In genomic region chr14:79517185-79517740, GRCm38 (mm10) we compare ENCODE assay signal across 12 mouse cellular contexts. TPM values are rescaled to one million over a fixed set of nuclear protein-coding genes. Genes with fewer than 3 reads are reported as not detected.
DNase-seq lines count a peak whose midpoint lies in the region; ATAC-seq and TF ChIP-seq lines count a peak whose summit lies in the region.
"Had no signal": no experiment of that assay in that cellular context is flagged by ENCODE, and none has a peak within 500 bp of the region (broad histone marks: within the 10 kb centered on the region; RNA-seq: fewer than 3 reads in every experiment).

No protein-coding gene starts in this region.

- no peak overlapping the region for H3K9ac ChIP-seq in kidney, postnatal 0 days (ENCODE audit: low read depth, low read length)
- peak overlapping the region; percentile 84 for H3K9ac ChIP-seq in MEL (ENCODE audit: control insufficient read depth, low read depth, low read length, poor library complexity, severe bottlenecking)
- peak overlapping the region; percentile 62 for H3K9ac ChIP-seq in liver, embryonic 13.5 days
- no peak overlapping the region for H3K9ac ChIP-seq in midbrain, embryonic 16.5 days (ENCODE audit: low read depth, low read length)

- TF ChIP-seq POLR2A in kidney, adult 2 months (IDR thresholded peaks at IDR 0.05; ENCODE audit: low read depth, low read length): no peak
- TF ChIP-seq POLR2A in MEL (IDR thresholded peaks at IDR 0.05; ENCODE audit: control insufficient read depth in 1 of 2, insufficient read depth in 1 of 2, low read depth in 1 of 2, low read length in 2 of 2, poor library complexity in 1 of 2): no peak

- peaks cover 47% of the 10 kb centered on the region for H3K79me2 ChIP-seq in MEL (ENCODE audit: control insufficient read depth, insufficient read depth, low read length, poor library complexity)

- H3K27ac ChIP-seq in kidney, postnatal 0 days: no peak overlapping the region
- H3K27ac ChIP-seq in kidney, adult 2 months (ENCODE audit: insufficient read depth, low read depth, low read length): no peak overlapping the region
- peak overlapping the region; percentile 97 for H3K27ac ChIP-seq in MEL (ENCODE audit: control insufficient read depth, low read depth, low read length)
- H3K27ac ChIP-seq in liver, embryonic 13.5 days: peak overlapping the region; percentile 79
- no peak overlapping the region for H3K27ac ChIP-seq in midbrain, embryonic 16.5 days (ENCODE audit: low read length)

- H3K9me3 ChIP-seq in kidney, postnatal 0 days (replicated peaks; ENCODE audit: low read length): no peaks in the 10 kb centered on the region
- no peaks in the 10 kb centered on the region for H3K9me3 ChIP-seq in MEL (replicated peaks; ENCODE audit: insufficient read depth, low read length)
- H3K9me3 ChIP-seq in liver, embryonic 13.5 days (replicated peaks): no peaks in the 10 kb centered on the region
- H3K9me3 ChIP-seq in midbrain, embryonic 16.5 days (replicated peaks; ENCODE audit: control insufficient read depth, low read length, poor library complexity, severe bottlenecking): no peaks in the 10 kb centered on the region

- H3K4me1 ChIP-seq in kidney, postnatal 0 days (replicated peaks; ENCODE audit: insufficient read depth, low read length): peaks cover 11% of the 10 kb centered on the region; the same call in 1 of the 2 replicates
- H3K4me1 ChIP-seq in kidney, adult 2 months (ENCODE audit: control insufficient read depth, insufficient read depth, low read length): peaks cover 40% of the 10 kb centered on the region
- peaks cover 22% of the 10 kb centered on the region in 2 experiments for H3K4me1 ChIP-seq in MEL (ENCODE audit: control insufficient read depth in 1 of 2, insufficient read depth in 2 of 2, low read length in 2 of 2)
- H3K4me1 ChIP-seq in liver, embryonic 13.5 days (replicated peaks): peaks cover 67% of the 10 kb centered on the region
- no peaks in the 10 kb centered on the region for H3K4me1 ChIP-seq in midbrain, embryonic 16.5 days (ENCODE audit: control insufficient read depth, insufficient read depth, low read length)

- no peak for TF ChIP-seq RAD21 in MEL (IDR thresholded peaks at IDR 0.05; ENCODE audit: low read depth, low read length)

- DNase-seq in kidney, postnatal 0 days (ENCODE audit: low spot score): no peak
- no peak for DNase-seq in kidney, adult 2 months
- DNase-seq in A20 (ENCODE audit: low read depth, low spot score) (peak; percentile 54), MEL (ENCODE audit: low read depth, low spot score) (no peak)
- DNase-seq in liver, embryonic 13.5 days: no peak
- no peak for DNase-seq in right cerebral cortex, postnatal 25 days
- no peak for DNase-seq in ovary, postnatal 36 days (ENCODE audit: low spot score)
- DNase-seq: cerebellum, postnatal 36 days; kidney, postnatal 4 days had no signal

- H3K36me3 ChIP-seq in kidney, postnatal 0 days (ENCODE audit: insufficient read depth, low read length): no peaks in the 10 kb centered on the region
- no peaks in the 10 kb centered on the region for H3K36me3 ChIP-seq in kidney, adult 2 months (ENCODE audit: control insufficient read depth, insufficient read depth, low read length)
- H3K36me3 ChIP-seq in MEL (ENCODE audit: control insufficient read depth in 1 of 2, insufficient read depth in 2 of 2, low read length in 2 of 2): peaks cover 0 to 33% of the 10 kb centered on the region in 2 experiments; a peak in 2 of 4 replicates
- H3K36me3 ChIP-seq in liver, embryonic 13.5 days: no peaks in the 10 kb centered on the region
- no peaks in the 10 kb centered on the region for H3K36me3 ChIP-seq in midbrain, embryonic 16.5 days (ENCODE audit: control insufficient read depth, insufficient read depth, low read length)

- H3K27me3 ChIP-seq in kidney, postnatal 0 days (ENCODE audit: insufficient read depth, low read length): no peaks in the 10 kb centered on the region
- H3K27me3 ChIP-seq in kidney, adult 2 months (replicated peaks; ENCODE audit: control insufficient read depth, insufficient read depth, low read length): no peaks in the 10 kb centered on the region
- H3K27me3 ChIP-seq in MEL (ENCODE audit: control insufficient read depth in 1 of 2, insufficient read depth in 2 of 2, low read length in 2 of 2): no peaks in the 10 kb centered on the region
- H3K27me3 ChIP-seq in liver, embryonic 13.5 days: no peaks in the 10 kb centered on the region
- H3K27me3 ChIP-seq in midbrain, embryonic 16.5 days (ENCODE audit: control insufficient read depth, insufficient read depth, low read depth, low read length): no peaks in the 10 kb centered on the region

- ATAC-seq in kidney, postnatal 0 days (replicated peaks; ENCODE audit: low FRiP score, low read depth): no peak
- no peak for ATAC-seq in liver, embryonic 13.5 days (ENCODE audit: low read depth)
- ATAC-seq in midbrain, embryonic 16.5 days: no peak
- ATAC-seq: hindbrain, embryonic 16.5 days had no signal

- 80% methylated on average over 8 of the region's 8 CpGs for WGBS in kidney, postnatal 0 days
- 65% methylated on average over 8 of the region's 8 CpGs for WGBS in kidney, adult 2 months
- WGBS in liver, embryonic 13.5 days (ENCODE audit: insufficient replicate concordance): 57% methylated on average over 8 of the region's 8 CpGs
- WGBS in midbrain, embryonic 16.5 days: 93% methylated on average over 8 of the region's 8 CpGs

- no peak for TF ChIP-seq EP300 in MEL (IDR thresholded peaks at IDR 0.05; ENCODE audit: low read depth in 1 of 2, low read length in 2 of 2)

- no peak overlapping the region for H3K4me3 ChIP-seq in kidney, postnatal 0 days (replicated peaks; ENCODE audit: low read depth, low read length)
- no peak overlapping the region for H3K4me3 ChIP-seq in kidney, adult 2 months (ENCODE audit: insufficient read depth, low read depth, low read length)
- H3K4me3 ChIP-seq in MEL (ENCODE audit: control insufficient read depth in 1 of 2, insufficient read depth in 1 of 2, low read depth in 2 of 2, low read length in 2 of 2): peak overlapping the region; percentile 74 to 94
- peak overlapping the region; percentile 44 for H3K4me3 ChIP-seq in liver, embryonic 13.5 days (replicated peaks)
- no peak overlapping the region for H3K4me3 ChIP-seq in midbrain, embryonic 16.5 days (ENCODE audit: low read depth, low read length)

- no peak for TF ChIP-seq CTCF in kidney, postnatal 0 days (IDR thresholded peaks at IDR 0.05; ENCODE audit: low read depth)
- TF ChIP-seq CTCF in kidney, adult 2 months (conservative IDR thresholded peaks at IDR 0.05; ENCODE audit: insufficient read depth, insufficient read length, low read depth, low read length): no peak
- TF ChIP-seq CTCF in MEL (IDR thresholded peaks at IDR 0.05 in 2 of 3, conservative IDR thresholded peaks at IDR 0.05 in 1 of 3; ENCODE audit: control insufficient read depth in 1 of 3, insufficient read depth in 1 of 3, low read depth in 2 of 3, low read length in 3 of 3, poor library complexity in 1 of 3, severe bottlenecking in 1 of 3): no peak

- peak overlapping the region; percentile 33; the same call in 1 of the 2 replicates for H3K4me2 ChIP-seq in kidney, postnatal 0 days (ENCODE audit: low read length)
- H3K4me2 ChIP-seq in liver, embryonic 13.5 days: peak overlapping the region; percentile 71
- no peak overlapping the region for H3K4me2 ChIP-seq in midbrain, embryonic 16.5 days (ENCODE audit: low read length)
- H3K4me2 ChIP-seq: heart, embryonic 11.5 days had no signal

TF ChIP-seq in MEL, 35 proteins besides CTCF, POLR2A, EP300 and RAD21:
- TF ChIP-seq MXI1 (IDR thresholded peaks at IDR 0.05; ENCODE audit: low read depth, low read length): 0 out of 2 replicates have a peak, but pooled peaks have one; percentile 19
- TF ChIP-seq MAZ (IDR thresholded peaks at IDR 0.05; ENCODE audit: low read depth, low read length): no peak

RNA-seq across cellular contexts. Expression of gene Wbp4, which starts 35.9 kb away (rescaled TPM):
- polyA plus RNA-seq in kidney, postnatal 0 days (2015; fragmentation: Nextera tagmentation; extraction: Ambion mirVana): 46.8 and 47.6 TPM in 2 replicates
- polyA plus RNA-seq in kidney, adult 2 months (2012; rRNA removed): 4.7 and 5.0 TPM in 2 replicates
- 14.5 and 15.9 TPM in 2 replicates for total RNA-seq in MEL (2012; rRNA removed)
- polyA plus RNA-seq in MEL (2012; ENCODE audit: insufficient read depth in 1 of 2, insufficient read length in 2 of 2, low read depth in 1 of 2, low replicate concordance in 2 of 2, missing spikeins in 1 of 2): 10 to 100 TPM; 22.1 to 87.6 TPM
- 17.6 and 20.6 TPM in 2 replicates for polyA plus RNA-seq in liver, embryonic 13.5 days (2015; fragmentation: Nextera tagmentation; extraction: Ambion mirVana)
- polyA plus RNA-seq in midbrain, embryonic 16.5 days (2015; fragmentation: Nextera tagmentation; extraction: Ambion mirVana): 44.0 and 46.2 TPM in 2 replicates

RNA-seq across cellular contexts. Expression of gene Elf1, which starts 36.3 kb away (rescaled TPM):
- 18.2 and 18.3 TPM in 2 replicates for polyA plus RNA-seq in kidney, postnatal 0 days (2015; fragmentation: Nextera tagmentation; extraction: Ambion mirVana)
- 15.3 and 15.4 TPM in 2 replicates for polyA plus RNA-seq in kidney, adult 2 months (2012; rRNA removed)
- total RNA-seq in MEL (2012; rRNA removed): 21.5 and 27.3 TPM in 2 replicates
- 10 to 100 TPM; 24.2 to 43.1 TPM for polyA plus RNA-seq in MEL (2012; ENCODE audit: insufficient read depth in 1 of 2, insufficient read length in 2 of 2, low read depth in 1 of 2, low replicate concordance in 2 of 2, missing spikeins in 1 of 2)
- 11.9 and 13.8 TPM in 2 replicates for polyA plus RNA-seq in liver, embryonic 13.5 days (2015; fragmentation: Nextera tagmentation; extraction: Ambion mirVana)
- polyA plus RNA-seq in midbrain, embryonic 16.5 days (2015; fragmentation: Nextera tagmentation; extraction: Ambion mirVana): 2.0 and 2.9 TPM in 2 replicates

Comparison
In these comparisons a context has a peak if more than half of its experiments do, and no peak if none do; other contexts are left out.
1. H3K27ac ChIP-seq: peak in MEL (single experiment) and liver, embryonic 13.5 days (single experiment); none in kidney, postnatal 0 days (single experiment), kidney, adult 2 months (single experiment) and midbrain, embryonic 16.5 days (single experiment).
2. H3K4me3 ChIP-seq: peak in MEL (2 of 2) and liver, embryonic 13.5 days (single experiment); none in kidney, postnatal 0 days (single experiment), kidney, adult 2 months (single experiment) and midbrain, embryonic 16.5 days (single experiment).
3. H3K9ac ChIP-seq: peak in MEL (single experiment) and liver, embryonic 13.5 days (single experiment); none in kidney, postnatal 0 days (single experiment) and midbrain, embryonic 16.5 days (single experiment).